Comparison of ENCODE assay signal across 10 mouse cellular contexts in genomic region chr10:21605011-21605571, GRCm38 (mm10). TPM values are rescaled to one million over a fixed set of nuclear protein-coding genes. Genes with fewer than 3 reads are reported as not detected.
DNase-seq lines count a peak whose midpoint lies in the region; ATAC-seq lines count a peak whose summit lies in the region.
"Had no signal": no experiment of that assay in that cellular context is flagged by ENCODE, and none has a peak within 500 bp of the region (broad histone marks: within the 10 kb centered on the region; RNA-seq: fewer than 3 reads in every experiment).

No protein-coding gene starts in this region.

- peak; percentile 50 to 60 for DNase-seq in cerebellum, postnatal 14 days
- no peak for DNase-seq in cerebellum, adult 11-12 months
- DNase-seq in Muller cell, postnatal 12 days (ENCODE audit: inconsistent ontology term) = peak; percentile 53
- DNase-seq in gastrocnemius, postnatal 10 days = peak; percentile 42
- no peak for DNase-seq in intestine, embryonic 14.5 days (ENCODE audit: low spot score)
- DNase-seq in monocyte, adult 2 months (ENCODE audit: low read depth in 1 of 2, low spot score in 2 of 2) = peak; percentile 52 to 69

- H3K9ac ChIP-seq in intestine, embryonic 14.5 days (ENCODE audit: low read length) = no peak overlapping the region
- no peak overlapping the region for H3K9ac ChIP-seq in limb, embryonic 13.5 days
- H3K9ac ChIP-seq: neural tube, embryonic 12.5 days had no signal

- H3K4me2 ChIP-seq in intestine, embryonic 14.5 days (ENCODE audit: low read length) = no peak overlapping the region
- no peak overlapping the region for H3K4me2 ChIP-seq in limb, embryonic 13.5 days (replicated peaks)
- H3K4me2 ChIP-seq: neural tube, embryonic 12.5 days had no signal

- H3K4me3 ChIP-seq in intestine, embryonic 14.5 days (ENCODE audit: low read depth, low read length) = no peak overlapping the region
- H3K4me3 ChIP-seq in limb, embryonic 13.5 days = no peak overlapping the region
- H3K4me3 ChIP-seq: neural tube, embryonic 12.5 days had no signal

- no peaks in the 10 kb centered on the region for H3K27me3 ChIP-seq in intestine, embryonic 14.5 days (replicated peaks; ENCODE audit: control insufficient read depth, insufficient read depth, low read length)
- H3K27me3 ChIP-seq in limb, embryonic 13.5 days = no peaks in the 10 kb centered on the region
- H3K27me3 ChIP-seq: neural tube, embryonic 12.5 days had no signal

- 34% methylated on average over 4 of the region's 4 CpGs for WGBS in intestine, embryonic 14.5 days
- 35% methylated on average over 4 of the region's 4 CpGs for WGBS in limb, embryonic 13.5 days

- H3K36me3 ChIP-seq in intestine, embryonic 14.5 days (ENCODE audit: control insufficient read depth, insufficient read depth, low read length) = no peaks in the 10 kb centered on the region
- H3K36me3 ChIP-seq in limb, embryonic 13.5 days = no peaks in the 10 kb centered on the region
- H3K36me3 ChIP-seq: neural tube, embryonic 12.5 days had no signal

- H3K9me3 ChIP-seq in intestine, embryonic 14.5 days (ENCODE audit: control insufficient read depth, low read length) = no peaks in the 10 kb centered on the region
- H3K9me3 ChIP-seq in limb, embryonic 13.5 days = no peaks in the 10 kb centered on the region
- H3K9me3 ChIP-seq: neural tube, embryonic 12.5 days had no signal

- peak overlapping the region; percentile 47 for H3K27ac ChIP-seq in intestine, embryonic 14.5 days (ENCODE audit: low read depth)
- H3K27ac ChIP-seq in limb, embryonic 13.5 days = peak overlapping the region; percentile 53; the same call in 1 of the 2 replicates
- H3K27ac ChIP-seq: neural tube, embryonic 12.5 days had no signal

- 0 out of 2 replicates have a peak, but pooled peaks cover 5% of the 10 kb centered on the region for H3K4me1 ChIP-seq in intestine, embryonic 14.5 days (replicated peaks; ENCODE audit: control insufficient read depth, insufficient read depth, low read length)
- H3K4me1 ChIP-seq in limb, embryonic 13.5 days = peaks cover 34% of the 10 kb centered on the region
- H3K4me1 ChIP-seq: neural tube, embryonic 12.5 days had no signal

- no peak for ATAC-seq in intestine, embryonic 14.5 days (replicated peaks; ENCODE audit: low FRiP score, low TSS enrichment, low read depth)
- peak; percentile 45; the same call in 1 of the 2 replicates for ATAC-seq in limb, embryonic 13.5 days (ENCODE audit: low FRiP score, low read depth)
- no peak for ATAC-seq in erythroid progenitor cell, adult 5-6 weeks (replicated peaks; ENCODE audit: low FRiP score, poor library complexity, severe bottlenecking)

RNA-seq across cellular contexts. Expression of gene 1700020N01Rik, which starts 12.1 kb away (rescaled TPM):
- not detected for total RNA-seq in gastrocnemius, postnatal 10 days (2021)
- polyA plus RNA-seq in intestine, embryonic 14.5 days (2014; fragmentation: Nextera tagmentation; extraction: Ambion mirVana) = not detected in 2 replicates
- polyA plus RNA-seq in limb, embryonic 13.5 days (2015; fragmentation: Nextera tagmentation; extraction: Ambion mirVana) = not detected in 2 replicates
- not detected in 2 replicates for total RNA-seq in erythroid progenitor cell, adult 5-6 weeks (2015; ENCODE audit: low replicate concordance)
- not detected in 2 replicates for total RNA-seq in erythroid progenitor cell, adult 5-6 weeks (2017; ENCODE audit: low replicate concordance)
- polyA plus RNA-seq: embryonic facial prominence, embryonic 11.5 days; neural tube, embryonic 12.5 days had no signal

Comparison
In these comparisons a context has a peak if more than half of its experiments do, and no peak if none do; other contexts are left out.
1. DNase-seq: peak in cerebellum, postnatal 14 days (2 of 2), Muller cell, postnatal 12 days (single experiment), gastrocnemius, postnatal 10 days (single experiment) and monocyte, adult 2 months (2 of 2); none in cerebellum, adult 11-12 months (single experiment) and intestine, embryonic 14.5 days (single experiment).